Mouse (Mus musculus) kidney, adult 9 months (tissue): Measurements from ENCODE around the gene Gm5072.
"Not testable (repeated sequence)": the region's sequence is repeated elsewhere in the genome, so short reads cannot be mapped to it uniquely, and the experiment has no call there.

Experiments
- DNase-seq: peaks from one replicate; pipeline ENCODE4 v3.0.0; 2022

Gm5072 gene

DNA sequence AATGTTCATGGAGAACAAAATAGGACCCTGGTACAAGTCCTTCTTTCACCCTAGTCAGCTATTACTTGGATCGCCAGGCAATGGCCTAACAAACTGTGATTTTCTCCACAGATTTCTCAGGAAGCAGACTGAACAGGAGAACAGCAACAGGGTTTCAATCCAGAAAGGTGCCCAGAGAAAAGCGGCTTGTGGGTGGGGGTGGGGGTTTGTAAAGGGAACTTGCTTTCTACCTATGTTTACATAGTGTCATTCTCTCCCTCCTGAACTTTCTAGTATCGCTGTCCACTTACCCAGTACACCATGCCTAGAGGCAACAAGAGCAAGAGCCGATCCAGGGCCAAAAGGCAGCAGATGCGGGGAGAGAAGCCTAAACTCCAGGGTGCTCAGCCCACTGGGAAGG is at the start of gene Gm5072:
Gene Gm5072, plus strand, starts transcription at position 301 of the 400 bp plus-strand sequence.
- DNase-seq = not testable (repeated sequence)
